Mouse (Mus musculus): ENCODE measurements at regions not wholly inside any gene's neighbourhood (a gene's known extent, or its start where the extent isn't known, plus 50 kb on each side); places are given as distances from the start of the nearest gene placed in this dataset.

- DNase-seq = no peak
Measured at GRCm38 (mm10) chr16:65916831-65917230, 101.8 kb downstream of the Vgll3 start.

- DNase-seq = no peak
Measured at GRCm38 (mm10) chr16:65925986-65926385, 110.9 kb downstream of the Vgll3 start.

- no peak for DNase-seq
Measured at GRCm38 (mm10) chr16:65963829-65964228, 148.8 kb downstream of the Vgll3 start.

GRCm38 (mm10) chr16:65964260-65964659 lies 149.2 kb downstream of the Vgll3 start:
- peak; percentile 13 for DNase-seq

GRCm38 (mm10) chr16:65977075-65977474 lies 162.0 kb downstream of the Vgll3 start:
- DNase-seq = no peak

- DNase-seq = no peak
Measured at GRCm38 (mm10) chr16:65987186-65987585, 172.1 kb downstream of the Vgll3 start.

GRCm38 (mm10) chr16:65999343-65999742 lies 184.3 kb downstream of the Vgll3 start:
- no peak for DNase-seq

- no peak for DNase-seq
Measured at GRCm38 (mm10) chr16:66000728-66001273, 185.7 kb downstream of the Vgll3 start.

GRCm38 (mm10) chr16:66004689-66005088 lies 189.6 kb downstream of the Vgll3 start:
- DNase-seq = no peak

GRCm38 (mm10) chr16:66005954-66006580 lies 191.0 kb downstream of the Vgll3 start:
- DNase-seq = peak; percentile 57

GRCm38 (mm10) chr16:66013608-66014007 lies 198.6 kb downstream of the Vgll3 start:
- peak; percentile 55 for DNase-seq

- peak; percentile 9 for DNase-seq
Measured at GRCm38 (mm10) chr16:66014861-66015602, 200.0 kb downstream of the Vgll3 start.

GRCm38 (mm10) chr16:66017040-66017439 lies 202.0 kb downstream of the Vgll3 start:
- DNase-seq = no peak

GRCm38 (mm10) chr16:66023397-66023796 lies 208.3 kb downstream of the Vgll3 start:
- no peak for DNase-seq

Data from retina, postnatal 1 day (tissue).